Mouse (Mus musculus) CH12.LX (cell line): ENCODE measurements at regions not wholly inside any gene's neighbourhood (a gene's known extent, or its start where the extent isn't known, plus 50 kb on each side); places are given as distances from the start of the nearest gene placed in this dataset.

ENCODE experiments used
- CTCF ChIP-seq, 2 experiments: IDR thresholded peaks in 1 of 2; conservative IDR thresholded peaks in 1 of 2; 2 replicates each; pipeline ENCODE4 v1.5.1; 2011 to 2012; ENCODE audit warnings: low read depth in 2 of 2, low read length in 2 of 2, improper control_type of control experiment in 1 of 2, inconsistent platforms in 1 of 2, mild to moderate bottlenecking in 1 of 2, moderate library complexity in 1 of 2
- EP300 ChIP-seq: IDR thresholded peaks from 2 replicates; pipeline ENCODE4 v1.6.1; 2011; ENCODE audit warnings: low read length, improper control_type of control experiment
- HCFC1 ChIP-seq: IDR thresholded peaks from 2 replicates; pipeline ENCODE4 v1.6.1; 2012; ENCODE audit warnings: low read depth, mild to moderate bottlenecking, inconsistent platforms, low read length, improper control_type of control experiment
- JUND ChIP-seq: conservative IDR thresholded peaks from 2 replicates; pipeline ENCODE4 v1.6.1; 2011; ENCODE audit warnings: low read depth, low read length, improper control_type of control experiment
- MXI1 ChIP-seq: IDR thresholded peaks from 2 replicates; pipeline ENCODE4 v1.6.1; 2011; ENCODE audit warnings: mild to moderate bottlenecking, low read depth, low read length, improper control_type of control experiment
- POLR2A ChIP-seq: IDR thresholded peaks from 2 replicates; pipeline ENCODE4 v1.6.1; 2011; ENCODE audit warnings: low read depth, mild to moderate bottlenecking, improper control_type of control experiment, low read length
- SIN3A ChIP-seq: IDR thresholded peaks from 2 replicates; pipeline ENCODE4 v1.6.1; 2012; ENCODE audit warnings: low read length, improper control_type of control experiment, inconsistent platforms
- TBP ChIP-seq: conservative IDR thresholded peaks from 2 replicates; pipeline ENCODE4 v1.6.1; 2011; ENCODE audit warnings: low read depth, low read length, improper control_type of control experiment

DNA sequence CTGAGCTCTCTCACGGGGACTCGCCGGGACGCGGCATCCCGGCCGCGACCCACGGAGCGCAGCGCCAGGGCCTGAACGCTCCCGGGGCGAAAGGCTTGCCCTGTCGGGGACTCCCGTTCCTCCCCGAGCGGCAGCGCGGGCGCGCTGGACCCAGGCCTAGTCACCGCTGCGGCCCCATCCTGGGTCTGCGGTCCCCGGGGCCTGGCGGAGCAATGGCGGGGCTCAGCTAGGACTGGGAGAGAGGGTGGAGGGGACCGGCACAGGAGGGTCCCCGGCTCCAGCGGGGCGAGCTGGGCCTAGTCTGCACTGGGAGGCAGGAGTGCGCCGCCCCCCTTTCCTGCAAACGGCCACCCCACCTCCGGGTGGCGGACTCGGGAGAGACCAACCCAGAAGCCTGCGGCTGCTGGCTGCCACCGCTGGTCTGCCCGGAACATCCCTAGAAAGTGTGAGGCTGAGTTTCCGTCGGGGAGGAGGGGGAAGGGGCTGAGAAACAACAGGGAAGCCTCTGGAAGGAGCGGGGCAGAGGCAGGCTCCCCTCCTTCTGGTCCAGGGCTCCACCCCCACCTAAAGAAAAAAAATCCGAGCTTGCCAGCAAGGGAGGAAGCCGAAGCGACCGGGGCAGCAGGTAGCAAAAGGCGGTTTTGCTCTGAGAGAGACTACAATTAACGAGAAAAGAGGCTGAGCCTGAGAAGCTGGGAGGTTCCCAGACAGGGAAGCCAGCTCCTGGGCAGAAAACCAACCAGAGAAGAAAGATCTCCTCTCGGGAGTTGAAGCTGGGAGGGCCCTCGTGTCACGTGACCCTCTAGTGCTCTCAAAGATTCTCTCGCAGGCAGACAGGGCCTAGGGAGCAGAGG, 67.9 kb upstream of the Cplx2 start:
- TF ChIP-seq JUND (no peak), POLR2A (no peak), CTCF (conservative IDR thresholded peaks at IDR 0.05 in 1 of 2, IDR thresholded peaks at IDR 0.05 in 1 of 2; ENCODE audit: low read depth in 2 of 2, low read length in 2 of 2) (no peak), EP300 (no peak), TBP (no peak), HCFC1 (no peak), MXI1 (no peak), SIN3A (no peak)
